Mouse (Mus musculus) lung, postnatal 0 days (tissue): ENCODE measurements around the gene Ccdc85b.

Experiments used
- CTCF ChIP-seq: IDR thresholded peaks from 2 replicates; pipeline ENCODE4 v1.5.1; 2016; ENCODE audit warnings: antibody characterized with exemption, mild to moderate bottlenecking
- EP300 ChIP-seq: IDR thresholded peaks from 2 replicates; pipeline ENCODE4 v1.6.1; 2016; ENCODE audit warnings: antibody characterized with exemption, mild to moderate bottlenecking, control low read depth

DNA sequence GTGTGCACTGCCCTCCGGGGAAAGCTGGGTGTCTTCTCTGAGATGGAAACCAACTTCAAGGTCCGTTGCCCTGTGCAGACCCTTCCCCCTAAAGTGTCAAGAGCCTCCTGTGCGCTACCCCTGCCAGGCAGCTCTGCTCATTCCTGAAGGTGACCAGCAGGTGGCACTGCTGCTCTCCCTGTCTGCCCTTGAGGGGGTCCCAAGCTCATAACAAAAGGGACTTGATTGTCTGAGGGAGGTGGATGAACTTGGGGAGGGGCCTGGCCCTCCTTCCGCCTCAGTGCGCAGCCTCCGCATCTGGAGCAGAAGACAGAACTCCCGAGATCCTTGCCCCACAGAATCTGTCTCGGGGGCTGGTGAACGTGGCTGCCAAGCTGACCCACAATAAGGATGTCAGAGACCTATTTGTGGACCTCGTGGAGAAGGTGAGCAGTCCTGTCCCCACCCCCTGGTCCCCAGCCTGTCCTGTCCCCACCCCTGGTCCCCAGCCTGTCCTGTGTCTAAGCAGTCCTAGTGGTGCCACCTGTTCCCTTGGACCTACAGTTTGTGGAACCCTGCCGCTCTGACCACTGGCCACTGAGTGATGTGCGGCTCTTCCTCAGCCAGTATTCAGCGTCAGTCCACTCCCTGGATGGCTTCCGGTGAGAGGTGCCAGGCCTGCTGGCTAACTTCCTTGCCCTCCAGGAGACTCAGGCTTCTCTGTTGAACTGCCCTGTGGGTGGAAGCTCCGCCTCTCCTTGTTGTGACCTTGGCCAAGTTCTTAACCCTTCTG lies 6.3 kb upstream of the Ccdc85b start:
- TF ChIP-seq CTCF: peak; percentile 95
- TF ChIP-seq EP300: no peak
